22 mouse cellular contexts compared by ENCODE assay signal in genomic region chr1:121293571-121293970, GRCm38 (mm10). TPM values are rescaled to one million over a fixed set of nuclear protein-coding genes. Genes with fewer than 3 reads are reported as not detected.
DNase-seq lines count a peak whose midpoint lies in the region; ATAC-seq and TF ChIP-seq lines count a peak whose summit lies in the region.
"Had no signal": no experiment of that assay in that cellular context is flagged by ENCODE, and none has a peak within 500 bp of the region (broad histone marks: within the 10 kb centered on the region; RNA-seq: fewer than 3 reads in every experiment).

No protein-coding gene starts in this region.

- no peaks in the 10 kb centered on the region for H3K27me3 ChIP-seq in heart, embryonic 11.5 days (ENCODE audit: control insufficient read depth, insufficient read depth, low read length)
- H3K27me3 ChIP-seq in testis, adult 2 months (ENCODE audit: control insufficient read depth, insufficient read depth, low read length): no peaks in the 10 kb centered on the region
- H3K27me3 ChIP-seq: CH12.LX; embryonic facial prominence, embryonic 13.5 days; forebrain, embryonic 12.5 days; hindbrain, embryonic 15.5 days; kidney, embryonic 15.5 days; Patski had no signal

- H3K27ac ChIP-seq in heart, embryonic 11.5 days (ENCODE audit: low read depth, low read length): no peak overlapping the region
- peak overlapping the region; percentile 87 for H3K27ac ChIP-seq in testis, adult 2 months (ENCODE audit: control insufficient read depth, insufficient read depth, low read depth, low read length)
- H3K27ac ChIP-seq: embryonic facial prominence, embryonic 13.5 days; forebrain, embryonic 12.5 days; heart, adult 2 months; hindbrain, embryonic 15.5 days; kidney, embryonic 15.5 days had no signal

- no peak overlapping the region for H3K4me2 ChIP-seq in heart, embryonic 11.5 days
- H3K4me2 ChIP-seq: embryonic facial prominence, embryonic 13.5 days; forebrain, embryonic 12.5 days; hindbrain, embryonic 15.5 days; kidney, embryonic 15.5 days had no signal

- DNase-seq in embryo, embryonic 11 days: peak; percentile 7
- DNase-seq in embryo, embryonic 9.5 days (ENCODE audit: extremely low spot score): no peak
- peak; percentile 92 for DNase-seq in heart, adult 11 months
- DNase-seq in testis, postnatal 14 days (ENCODE audit: low spot score): no peak
- DNase-seq in skeletal muscle tissue, adult 2 months (ENCODE audit: low read depth, low spot score): peak; percentile 19
- no peak for DNase-seq in lung, postnatal 36 days
- DNase-seq: adrenal gland, postnatal 25 days; cerebellum, adult 18-20 months; cerebellum, adult 9-11 months; kidney, adult 2 months had no signal

- H3K9ac ChIP-seq in heart, embryonic 11.5 days (ENCODE audit: low read depth, low read length): no peak overlapping the region
- H3K9ac ChIP-seq: embryonic facial prominence, embryonic 13.5 days; forebrain, embryonic 12.5 days; hindbrain, embryonic 15.5 days; kidney, embryonic 15.5 days had no signal

- 50% methylated on average over 3 of the region's 3 CpGs for WGBS in heart, embryonic 11.5 days (ENCODE audit: insufficient replicate concordance)

- ATAC-seq in heart, embryonic 11.5 days (replicated peaks; ENCODE audit: insufficient number of reproducible peaks, low FRiP score, low TSS enrichment): no peak
- ATAC-seq: activated CD4-positive, CD25-positive, alpha-beta regulatory T cell, adult 4 months; forebrain, embryonic 16.5 days; intestine, embryonic 16.5 days; Patski had no signal

- no peak for TF ChIP-seq CTCF in testis, adult 2 months (IDR thresholded peaks at IDR 0.05; ENCODE audit: control insufficient read depth, insufficient read depth, insufficient replicate concordance, low read depth, low read length)

- no peaks in the 10 kb centered on the region for H3K4me1 ChIP-seq in heart, embryonic 11.5 days (ENCODE audit: control insufficient read depth, insufficient read depth, low read length)
- H3K4me1 ChIP-seq in testis, adult 2 months (ENCODE audit: control insufficient read depth, insufficient read depth, low read length): peaks cover 3% of the 10 kb centered on the region
- H3K4me1 ChIP-seq: embryonic facial prominence, embryonic 13.5 days; forebrain, embryonic 12.5 days; hindbrain, embryonic 15.5 days; kidney, embryonic 15.5 days had no signal

- H3K9me3 ChIP-seq in heart, embryonic 11.5 days (replicated peaks; ENCODE audit: control insufficient read depth, low read length): no peaks in the 10 kb centered on the region
- H3K9me3 ChIP-seq: embryonic facial prominence, embryonic 13.5 days; forebrain, embryonic 12.5 days; hindbrain, embryonic 15.5 days; kidney, embryonic 15.5 days had no signal

- H3K36me3 ChIP-seq in heart, embryonic 11.5 days (ENCODE audit: control insufficient read depth, insufficient read depth, low read length): no peaks in the 10 kb centered on the region
- no peaks in the 10 kb centered on the region for H3K36me3 ChIP-seq in testis, adult 2 months (ENCODE audit: control insufficient read depth, insufficient read depth, low read length)
- H3K36me3 ChIP-seq: embryonic facial prominence, embryonic 13.5 days; forebrain, embryonic 12.5 days; hindbrain, embryonic 15.5 days; kidney, embryonic 15.5 days had no signal

- no peak overlapping the region for H3K4me3 ChIP-seq in heart, embryonic 11.5 days (ENCODE audit: low read depth, low read length)
- peak overlapping the region; percentile 50 for H3K4me3 ChIP-seq in testis, adult 2 months (ENCODE audit: control insufficient read depth, low read depth, low read length)
- H3K4me3 ChIP-seq: embryonic facial prominence, embryonic 13.5 days; forebrain, embryonic 12.5 days; heart, adult 2 months; hindbrain, embryonic 15.5 days; kidney, embryonic 15.5 days had no signal

- TF ChIP-seq POLR2A in testis, adult 2 months (IDR thresholded peaks at IDR 0.05; ENCODE audit: control insufficient read depth, low read depth, low read length): no peak

RNA-seq across cellular contexts. Expression of gene Insig2, which starts 38.8 kb away (rescaled TPM):
- polyA plus RNA-seq in heart, embryonic 11.5 days (2014; fragmentation: Nextera tagmentation; extraction: Ambion mirVana): 16.4 and 22.8 TPM in 2 replicates
- polyA plus RNA-seq in testis, adult 2 months (2012; rRNA removed): 64.7 and 80.3 TPM in 2 replicates

Comparison
In these comparisons a context has a peak if more than half of its experiments do, and no peak if none do; other contexts are left out.
1. DNase-seq: peak in embryo, embryonic 11 days (single experiment), heart, adult 11 months (single experiment) and skeletal muscle tissue, adult 2 months (single experiment); none in embryo, embryonic 9.5 days (single experiment), testis, postnatal 14 days (single experiment) and lung, postnatal 36 days (single experiment).